Mouse (Mus musculus) forebrain, embryonic 11.5 days (tissue): ENCODE measurements around the gene Ap4s1. TPM values are rescaled to one million over a fixed set of nuclear protein-coding genes. Genes with fewer than 3 reads are reported as not detected.
"Not testable (repeated sequence)": the region's sequence is repeated elsewhere in the genome, so short reads cannot be mapped to it uniquely, and the experiment has no call there.

Experiments used
- ATAC-seq: fragments of 200-750 bp; cut with Nextera tagmentation; replicated peaks from 2 replicates; pipeline ENCODE4 v1.8.0; 2017; ENCODE audit warnings: moderate TSS enrichment; ENCODE audit not compliant: low FRiP score
- DNase-seq: peaks from one replicate; pipeline ENCODE4 v3.0.0-alpha.2; 2017; ENCODE audit warnings: low spot score
- H3K27ac ChIP-seq: fragments of 300-500 bp; sonication (generic); 2 replicates; pipeline ENCODE4 v1.5.1; 2014; ENCODE audit warnings: low read depth, low read length
- H3K27me3 ChIP-seq: fragments of 300-500 bp; sonication (generic); 2 replicates; pipeline ENCODE4 v1.6.1; 2014; ENCODE audit warnings: mild to moderate bottlenecking, low read length, mixed read lengths; ENCODE audit not compliant: control insufficient read depth, insufficient read depth
- H3K36me3 ChIP-seq: fragments of 300-500 bp; sonication (generic); 2 replicates; pipeline ENCODE4 v1.6.1; 2014; ENCODE audit warnings: mild to moderate bottlenecking, low read length, moderate library complexity, mixed read lengths; ENCODE audit not compliant: control insufficient read depth, insufficient read depth
- H3K4me1 ChIP-seq: fragments of 300-500 bp; sonication (generic); replicated peaks from 2 replicates; pipeline ENCODE4 v1.6.1; 2014; ENCODE audit warnings: low read length, mixed read lengths; ENCODE audit not compliant: control insufficient read depth, insufficient read depth
- H3K4me2 ChIP-seq: fragments of 300-500 bp; sonication (generic); 2 replicates; pipeline ENCODE4 v1.6.1; 2014; ENCODE audit warnings: low read depth, mild to moderate bottlenecking, low read length, moderate library complexity, mixed read lengths; ENCODE audit not compliant: severe bottlenecking
- H3K4me3 ChIP-seq: fragments of 300-500 bp; sonication (generic); 2 replicates; pipeline ENCODE4 v1.5.1; 2014; ENCODE audit warnings: low read depth, low read length
- H3K9ac ChIP-seq: fragments of 300-500 bp; sonication (generic); 2 replicates; pipeline ENCODE4 v1.6.1; 2014; ENCODE audit warnings: low read length
- H3K9me3 ChIP-seq: fragments of 300-500 bp; sonication (generic); 2 replicates; pipeline ENCODE4 v1.6.1; 2016; ENCODE audit warnings: low read length, mixed read lengths; ENCODE audit not compliant: control insufficient read depth
- WGBS: fragments of 180-500 bp; shearing (Covaris S2); extraction: QIAGEN DNeasy Blood & Tissue Kit; methylation state at CpG from one replicate; pipeline ENCODE4 v1.1.7; 2014; 5-methylcytosine and 5-hydroxymethylcytosine counted together
- polyA plus RNA-seq: library from polyadenylated mRNA; unstranded; fragments of >200 nt; fragmentation: Nextera tagmentation; extraction: Ambion mirVana; gene quantifications from 2 replicates; pipeline ENCODE4 v1.2.1, GENCODE M21; 2014

Gene Ap4s1
- polyA plus RNA-seq, result 47.5 and 53.7 TPM in 2 replicates

DNA sequence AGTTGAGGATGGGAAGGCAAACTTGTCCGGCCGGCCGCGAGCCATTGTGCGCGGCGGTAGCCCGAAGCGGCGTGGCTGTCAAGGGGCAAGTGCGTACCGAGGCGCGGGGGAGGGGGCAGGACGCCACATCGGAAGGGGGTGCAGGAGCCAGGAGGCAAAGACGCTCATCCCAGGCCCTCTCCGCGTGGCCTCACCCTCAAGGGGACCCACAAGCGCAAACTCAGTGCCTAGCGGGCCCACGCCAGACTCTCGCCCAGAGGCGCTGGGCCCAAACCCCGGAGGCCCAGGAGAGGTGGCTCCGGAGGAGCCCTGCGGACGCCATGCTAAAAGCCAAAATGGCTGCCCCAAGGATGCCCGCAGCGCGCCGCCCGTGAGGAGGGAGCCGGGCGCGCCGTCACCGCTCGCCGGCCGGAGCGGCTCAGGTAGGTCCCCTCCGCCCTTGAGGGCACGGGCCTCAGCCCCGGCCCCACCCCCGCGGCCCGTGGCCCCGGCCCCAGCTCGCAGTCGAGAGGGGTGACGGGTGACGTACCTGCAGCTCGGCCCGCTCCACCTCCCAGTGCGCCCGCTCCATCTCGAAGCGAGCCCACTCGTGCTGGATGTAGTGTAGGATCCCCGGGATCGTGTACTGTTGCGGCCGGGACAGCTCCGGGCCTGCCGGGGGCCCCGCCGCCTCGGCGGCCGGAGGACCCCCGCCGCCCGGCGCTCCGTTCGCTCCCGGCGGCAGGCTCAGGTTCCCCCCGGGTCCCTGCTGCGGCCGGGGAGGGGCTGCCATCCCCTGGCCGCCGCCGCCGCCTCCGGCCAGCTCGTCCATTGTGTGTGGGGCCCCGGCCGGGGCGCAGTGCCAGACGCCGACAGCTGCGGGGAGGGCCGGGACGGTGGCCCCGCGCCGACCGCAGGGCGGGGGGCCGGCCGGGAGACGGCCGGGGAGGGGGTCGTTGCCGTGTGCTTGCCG lies at the start of gene Ap4s1:
Gene Ap4s1, plus strand, starts transcription at position 141 of the 952 bp plus-strand sequence.
- peak; percentile 81 for ATAC-seq
- H3K4me3 ChIP-seq, result peak within 1 kb of the TSS; percentile 97
- no peaks in the 10 kb centered on the region for H3K27me3 ChIP-seq
- no peaks in the 10 kb centered on the region for H3K36me3 ChIP-seq
- peak within 1 kb of the TSS; percentile 100 for H3K27ac ChIP-seq
- H3K9ac ChIP-seq, result peak within 1 kb of the TSS; percentile 99
- no peaks in the 10 kb centered on the region for H3K4me1 ChIP-seq
- peak within 1 kb of the TSS; percentile 45 for H3K4me2 ChIP-seq
- under 1% methylated on average over 81 of the region's 108 CpGs for WGBS
- H3K9me3 ChIP-seq, result no peaks in the 10 kb centered on the region
- peak; percentile 88 for DNase-seq

- no peaks in the 10 kb centered on the region for H3K4me1 ChIP-seq
- H3K4me2 ChIP-seq, result no peak overlapping the region
- 81% methylated on average over 6 of the region's 6 CpGs for WGBS
- DNase-seq (no peak), ATAC-seq (no peak)
- no peak overlapping the region for H3K4me3 ChIP-seq
- H3K9ac ChIP-seq, result no peak overlapping the region
- H3K9me3 ChIP-seq, result no peaks in the 10 kb centered on the region
- H3K27ac ChIP-seq, result no peak overlapping the region
- no peaks in the 10 kb centered on the region for H3K27me3 ChIP-seq
- no peaks in the 10 kb centered on the region; the same call in 1 of the 2 replicates for H3K36me3 ChIP-seq
Measured at GRCm38 (mm10) chr12:51641871-51642270, 49.0 kb upstream of the Ap4s1 start.

- H3K27ac ChIP-seq, H3K4me2 ChIP-seq, H3K4me3 ChIP-seq, H3K9ac ChIP-seq, DNase-seq, H3K4me1 ChIP-seq, H3K27me3 ChIP-seq, H3K9me3 ChIP-seq, ATAC-seq, H3K36me3 ChIP-seq: not testable (repeated sequence)
Measured at GRCm38 (mm10) chr12:51649401-51649800, 41.4 kb upstream of the Ap4s1 start.

GRCm38 (mm10) chr12:51655944-51656465 lies 34.8 kb upstream of the Ap4s1 start:
- Histone ChIP-seq H3K9me3 (no peaks in the 10 kb centered on the region), H3K4me2 (no peak overlapping the region), H3K9ac (no peak overlapping the region), H3K36me3 (no peaks in the 10 kb centered on the region), H3K27me3 (no peaks in the 10 kb centered on the region), H3K4me3 (no peak overlapping the region), H3K4me1 (no peaks in the 10 kb centered on the region), H3K27ac (no peak overlapping the region)
- DNase-seq (no peak), ATAC-seq (no peak)
- WGBS, result 83% methylated on average over 1 of the region's 1 CpGs

GRCm38 (mm10) chr12:51663011-51663410 lies 27.8 kb upstream of the Ap4s1 start:
- Histone ChIP-seq H3K4me1 (no peaks in the 10 kb centered on the region), H3K27ac (no peak overlapping the region), H3K9me3 (no peaks in the 10 kb centered on the region), H3K9ac (no peak overlapping the region), H3K27me3 (no peaks in the 10 kb centered on the region), H3K36me3 (no peaks in the 10 kb centered on the region), H3K4me2 (no peak overlapping the region), H3K4me3 (no peak overlapping the region)
- ATAC-seq (no peak), DNase-seq (no peak)

- no peaks in the 10 kb centered on the region for H3K4me1 ChIP-seq
- H3K36me3 ChIP-seq, result no peaks in the 10 kb centered on the region
- no peak overlapping the region for H3K4me3 ChIP-seq
- no peak overlapping the region for H3K4me2 ChIP-seq
- H3K27me3 ChIP-seq, result no peaks in the 10 kb centered on the region
- H3K9ac ChIP-seq, result no peak overlapping the region
- ATAC-seq, result no peak
- no peak overlapping the region for H3K27ac ChIP-seq
- H3K9me3 ChIP-seq, result no peaks in the 10 kb centered on the region
- DNase-seq, result no peak
Measured at GRCm38 (mm10) chr12:51663908-51664307, 26.9 kb upstream of the Ap4s1 start.

DNA sequence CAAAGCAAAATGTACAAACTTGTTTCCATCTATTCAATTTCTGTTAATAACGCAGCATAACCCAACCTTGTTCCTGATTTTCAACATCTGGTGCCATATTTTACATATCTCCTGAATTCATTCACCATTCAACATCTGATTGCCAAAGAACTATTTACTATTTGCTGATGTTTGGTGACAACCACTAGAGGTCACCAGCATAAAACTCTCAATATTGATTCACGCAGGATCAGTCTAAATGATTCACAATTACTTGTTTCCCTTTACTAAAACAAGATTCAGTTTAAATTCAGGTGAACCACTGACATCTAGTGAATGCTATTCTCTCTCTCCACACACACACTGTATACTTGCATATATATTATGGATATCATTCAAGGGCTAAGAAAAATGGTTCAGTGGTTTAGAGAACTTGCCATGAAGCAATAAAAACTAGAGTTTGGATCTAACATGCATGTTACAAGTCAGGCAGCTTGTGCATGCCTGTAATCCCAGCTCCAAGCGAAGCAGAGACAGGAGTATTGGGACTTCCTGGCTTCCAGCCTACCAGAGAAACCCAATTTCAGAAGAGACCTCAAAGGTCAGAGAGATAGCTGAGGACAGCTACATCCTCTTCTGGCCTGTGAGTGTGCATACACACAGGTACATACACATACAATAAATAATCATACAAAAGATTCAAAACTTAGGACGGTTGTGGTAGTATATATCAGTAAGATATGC lies 24.0 kb upstream of the Ap4s1 start:
- no peak overlapping the region for H3K9ac ChIP-seq
- H3K4me1 ChIP-seq, result no peaks in the 10 kb centered on the region; the same call in 1 of the 2 replicates
- ATAC-seq, result no peak
- no peak overlapping the region for H3K4me3 ChIP-seq
- 84% methylated on average over 4 of the region's 4 CpGs for WGBS
- H3K4me2 ChIP-seq, result no peak overlapping the region
- H3K36me3 ChIP-seq, result no peaks in the 10 kb centered on the region
- H3K27me3 ChIP-seq, result no peaks in the 10 kb centered on the region
- no peak for DNase-seq
- no peaks in the 10 kb centered on the region for H3K9me3 ChIP-seq
- no peak overlapping the region for H3K27ac ChIP-seq

DNA sequence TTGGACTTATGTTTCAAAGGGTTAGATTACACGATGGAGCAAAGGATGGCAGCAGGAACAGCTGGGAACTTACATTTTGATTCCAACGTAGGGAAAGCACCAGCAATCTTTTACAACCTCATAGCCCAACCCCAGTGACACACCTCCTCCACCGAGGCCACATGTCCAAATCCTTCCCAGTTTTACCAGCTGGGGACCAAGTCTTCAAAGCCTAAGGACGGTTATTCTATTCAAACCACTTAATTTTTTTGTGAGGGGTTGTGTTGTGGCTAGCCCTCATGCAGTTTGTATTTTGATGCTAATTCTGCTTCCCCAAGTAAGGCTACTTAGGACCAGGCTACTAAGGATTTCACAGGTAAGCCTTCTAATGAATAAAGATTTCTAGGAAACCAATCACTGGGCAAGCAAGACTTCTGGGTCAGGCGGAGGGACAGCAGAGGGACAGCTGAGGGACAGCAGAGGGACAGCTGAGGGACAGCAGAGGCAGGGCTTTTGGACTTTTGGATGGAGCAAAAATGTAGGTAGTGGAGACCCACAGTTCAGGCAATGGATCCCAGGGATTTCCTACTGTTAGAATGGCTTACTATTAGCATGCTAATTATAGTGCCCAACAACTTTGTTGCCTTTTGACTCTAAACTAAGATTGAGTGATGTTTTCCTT lies 19.5 kb upstream of the Ap4s1 start:
- 30% methylated on average over 5 of the region's 5 CpGs for WGBS

More for the DNA sequence above, 19.5 kb upstream of the Ap4s1 start:
- H3K4me3 ChIP-seq, result no peak overlapping the region
- H3K27me3 ChIP-seq, result no peaks in the 10 kb centered on the region
- no peak overlapping the region for H3K27ac ChIP-seq
- H3K36me3 ChIP-seq, result no peaks in the 10 kb centered on the region
- no peaks in the 10 kb centered on the region for H3K9me3 ChIP-seq
- DNase-seq (no peak), ATAC-seq (no peak)
- no peak overlapping the region for H3K4me2 ChIP-seq
- no peaks in the 10 kb centered on the region; the same call in 1 of the 2 replicates for H3K4me1 ChIP-seq
- no peak overlapping the region for H3K9ac ChIP-seq
